Mouse (Mus musculus): Measurements from ENCODE around the gene Ano9.

- no peak for TF ChIP-seq POLR2A (IDR thresholded peaks at IDR 0.05; ENCODE audit: insufficient read depth, low read length)
- no peak for TF ChIP-seq CTCF (IDR thresholded peaks at IDR 0.05; ENCODE audit: low read depth, low read length)
- 0 out of 2 replicates have a peak, but pooled peaks have one; percentile 35 for TF ChIP-seq EP300 (IDR thresholded peaks at IDR 0.05; ENCODE audit: insufficient read depth, low read depth, low read length)
Observed at GRCm38 (mm10) chr7:141087894-141088293, 29.7 kb downstream of the Ano9 start.

All from ES-Bruce4 (cell line).